Mouse (Mus musculus) adipocyte (in vitro differentiated cells): ENCODE data around the gene Capza2.
"Not testable (repeated sequence)": the region's sequence is repeated elsewhere in the genome, so short reads cannot be mapped to it uniquely, and the experiment has no call there.

Experiments
- DNase-seq: peaks from one replicate; pipeline ENCODE4 v3.0.0-alpha.2; 2016; ENCODE audit warnings: low spot score

The Capza2 gene

DNA sequence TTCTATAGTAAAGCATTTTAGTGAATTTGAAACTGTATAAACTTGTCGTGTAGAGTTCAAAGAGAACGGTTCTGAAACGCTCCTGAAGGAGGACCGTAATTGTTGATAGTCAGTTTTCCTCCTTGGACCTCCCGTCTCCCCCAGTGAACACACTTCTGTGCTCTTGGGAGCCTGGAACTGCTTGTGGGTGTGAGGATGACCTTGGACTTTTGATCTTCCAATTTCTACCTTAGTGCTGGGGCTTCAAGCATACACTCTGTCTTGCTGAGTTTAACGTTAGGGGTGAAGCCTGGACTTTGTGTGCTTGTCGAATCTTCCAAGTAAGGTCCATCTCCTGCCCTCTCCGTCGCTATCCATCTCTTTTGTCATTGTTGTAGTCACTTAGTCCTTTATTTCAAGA lies 4.0 kb downstream of the Capza2 start:
- DNase-seq = no peak

DNA sequence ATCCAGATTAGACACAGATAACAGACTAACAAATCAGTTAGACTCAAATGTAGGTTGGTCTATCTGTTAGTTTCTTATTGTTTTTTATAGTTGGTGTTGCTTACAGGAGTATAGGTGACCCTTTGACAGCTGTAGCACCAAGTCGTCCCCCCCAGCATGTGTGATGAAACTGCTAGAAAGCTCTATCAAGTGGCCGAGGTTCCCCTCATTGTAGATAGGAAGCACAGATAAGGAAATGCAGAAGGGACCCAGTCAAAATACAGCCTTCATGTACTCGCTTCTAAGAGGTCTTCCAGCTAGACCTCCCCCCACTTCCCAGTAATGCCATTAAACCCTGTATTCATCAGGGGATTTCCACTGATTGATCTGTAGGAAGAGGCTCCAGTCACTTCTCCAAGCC lies 6.7 kb downstream of the Capza2 start:
- no peak for DNase-seq

DNA sequence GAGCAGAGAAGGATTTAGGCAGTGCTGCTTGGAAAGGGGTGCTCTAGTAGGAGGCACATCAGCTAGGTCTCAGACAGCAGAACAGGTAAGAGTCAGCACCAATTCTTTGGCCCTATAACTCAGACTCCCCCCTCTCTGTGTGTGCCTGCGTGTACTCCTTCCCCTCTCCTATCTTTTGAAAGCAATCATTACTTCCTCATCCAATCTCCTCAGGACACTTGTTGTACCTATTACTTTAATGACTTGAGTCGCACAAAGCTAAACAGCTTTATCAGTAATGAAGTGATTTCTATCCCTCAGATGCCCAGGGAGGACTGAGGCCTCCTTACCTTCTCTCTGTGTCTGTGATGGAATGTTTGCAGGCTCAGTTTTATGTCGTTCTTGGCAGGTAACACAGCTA lies 10.1 kb downstream of the Capza2 start:
- DNase-seq = no peak

DNA sequence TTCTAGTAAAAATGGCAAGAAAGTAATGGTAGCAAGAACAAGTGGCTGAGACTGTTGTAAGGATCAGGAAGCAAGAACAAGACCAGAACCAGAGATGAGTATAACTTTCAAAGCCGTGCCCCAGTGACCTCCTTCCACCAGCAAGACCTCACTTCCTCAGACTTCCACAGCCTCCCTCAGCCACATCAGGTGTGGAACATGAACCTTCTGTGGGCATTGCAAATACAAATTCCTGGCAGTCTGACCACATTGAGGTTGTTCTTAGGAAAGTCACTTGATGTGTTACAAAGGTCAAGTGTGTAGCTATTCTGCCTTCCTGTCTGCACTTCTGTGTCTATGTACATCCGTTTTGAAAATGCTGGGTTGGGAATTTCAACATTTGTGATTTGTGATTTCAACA lies 16.1 kb downstream of the Capza2 start:
- no peak for DNase-seq

DNA sequence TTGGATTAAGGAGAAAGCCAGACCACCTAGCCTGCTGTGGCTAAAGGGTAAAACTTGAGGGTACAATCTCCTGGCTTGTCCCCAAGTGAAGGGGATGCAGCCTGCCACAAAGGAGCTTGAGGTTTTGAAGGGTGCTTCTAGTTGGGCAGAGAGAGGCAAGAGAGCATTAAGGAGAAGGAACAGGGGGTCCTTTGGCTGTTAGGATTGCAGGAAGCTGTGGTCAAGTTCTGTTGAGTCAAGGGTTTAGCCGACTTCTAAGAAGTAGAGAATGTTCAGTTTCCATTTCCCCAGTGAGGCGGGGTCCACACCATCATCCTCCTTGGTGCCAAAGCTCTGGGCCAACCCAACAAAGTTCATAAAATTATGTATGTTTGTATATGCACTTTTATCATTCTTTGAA lies 19.0 kb downstream of the Capza2 start:
- DNase-seq = no peak

GRCm38 (mm10) chr6:17657308-17657707 lies 21.3 kb downstream of the Capza2 start:
- DNase-seq = no peak

DNA sequence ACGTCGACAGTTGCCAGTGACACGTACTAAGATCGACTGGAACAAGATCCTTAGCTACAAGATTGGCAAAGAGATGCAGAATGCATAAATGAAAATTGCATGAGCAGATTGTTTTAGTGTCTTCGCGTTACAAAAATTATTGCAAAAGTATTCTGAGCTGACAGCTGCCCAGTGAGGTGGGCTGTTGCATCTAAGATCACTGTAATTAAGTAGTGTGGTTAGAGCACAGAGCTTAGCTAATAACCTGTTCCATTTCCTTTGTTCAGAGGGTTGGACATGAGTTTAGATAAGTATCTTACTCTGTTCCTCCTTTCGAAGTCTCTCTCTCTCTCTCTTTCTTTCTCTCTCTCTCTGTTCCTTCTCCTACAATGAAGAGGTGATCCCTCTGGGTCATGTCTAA lies 29.3 kb downstream of the Capza2 start:
- no peak for DNase-seq

DNA sequence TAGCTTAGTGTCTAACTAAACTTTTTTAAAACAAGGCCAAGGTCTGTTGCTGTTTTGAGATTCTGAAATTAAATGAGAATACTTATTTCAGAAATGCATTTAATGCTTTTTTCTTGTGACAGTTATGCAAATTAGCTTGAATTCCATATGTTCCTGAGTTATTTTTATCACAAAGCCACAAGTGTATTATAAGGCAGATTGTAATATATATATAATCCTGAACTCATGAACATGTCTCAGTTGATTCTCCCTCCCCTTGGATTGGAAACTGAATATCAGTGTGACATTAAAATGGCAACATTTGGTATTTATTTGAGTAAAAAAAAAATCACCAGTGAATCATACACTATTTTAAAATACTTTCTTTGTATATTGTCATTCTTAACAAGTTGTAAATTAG lies 30.0 kb downstream of the Capza2 start:
- DNase-seq = no peak

GRCm38 (mm10) chr6:17667813-17668212 lies 31.8 kb downstream of the Capza2 start:
- peak; percentile 47 for DNase-seq

GRCm38 (mm10) chr6:17668334-17668733 lies 32.3 kb downstream of the Capza2 start:
- DNase-seq = no peak

DNA sequence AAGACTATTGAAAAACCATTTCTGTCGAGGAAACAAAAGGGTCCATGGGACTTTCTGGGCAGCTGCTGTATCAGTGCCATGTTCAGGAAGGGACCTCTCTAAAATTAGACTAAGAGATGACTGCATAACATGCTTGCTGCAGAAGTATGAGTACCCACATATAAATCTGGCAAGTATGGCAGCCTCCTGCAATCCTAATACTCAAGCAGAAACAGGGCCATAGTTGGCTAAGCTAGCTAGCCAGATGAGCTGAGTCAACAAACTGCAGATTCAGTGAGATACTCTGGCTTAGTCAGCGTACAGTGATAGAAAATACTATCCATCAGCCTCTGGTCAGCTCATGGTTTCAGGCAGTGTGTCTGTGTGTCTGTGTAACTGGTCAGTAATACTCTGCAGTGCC lies 33.8 kb downstream of the Capza2 start:
- DNase-seq = peak; percentile 41

DNA sequence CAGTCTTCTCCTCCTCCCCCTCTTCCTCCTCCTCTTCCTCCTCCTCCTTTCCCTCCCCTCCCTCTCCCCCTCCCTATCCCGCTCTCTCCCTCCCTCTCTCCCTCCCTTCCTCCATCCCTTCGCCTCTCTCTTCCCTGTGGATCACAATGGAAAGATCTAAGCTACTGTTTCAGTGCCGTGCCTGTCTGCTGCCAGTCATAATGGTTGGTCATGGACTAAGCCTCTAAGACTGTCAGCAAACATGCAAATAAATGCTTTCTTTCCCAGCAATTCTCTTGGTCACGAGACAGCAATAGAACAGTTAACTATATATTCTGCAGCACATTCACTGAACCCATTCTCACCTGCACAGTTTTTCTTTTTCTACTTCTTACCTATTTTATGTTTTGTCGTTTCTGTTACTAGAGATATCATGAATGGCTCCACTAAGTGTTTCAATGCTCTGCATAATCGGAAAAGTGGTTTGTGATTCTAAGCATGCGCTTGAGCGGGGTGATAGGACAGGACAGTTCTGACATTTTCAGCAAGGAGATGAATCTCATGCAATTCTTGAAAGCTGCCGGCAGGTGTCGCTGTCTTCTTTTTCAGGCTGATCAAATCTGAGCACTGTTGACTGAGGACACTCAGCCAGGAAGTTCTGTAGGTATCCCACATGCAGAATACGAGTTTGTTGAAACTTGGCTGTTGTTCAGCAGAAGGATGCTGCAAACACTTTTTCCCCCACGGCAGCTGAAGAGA lies 39.2 kb downstream of the Capza2 start:
- peak; percentile 88 for DNase-seq

DNA sequence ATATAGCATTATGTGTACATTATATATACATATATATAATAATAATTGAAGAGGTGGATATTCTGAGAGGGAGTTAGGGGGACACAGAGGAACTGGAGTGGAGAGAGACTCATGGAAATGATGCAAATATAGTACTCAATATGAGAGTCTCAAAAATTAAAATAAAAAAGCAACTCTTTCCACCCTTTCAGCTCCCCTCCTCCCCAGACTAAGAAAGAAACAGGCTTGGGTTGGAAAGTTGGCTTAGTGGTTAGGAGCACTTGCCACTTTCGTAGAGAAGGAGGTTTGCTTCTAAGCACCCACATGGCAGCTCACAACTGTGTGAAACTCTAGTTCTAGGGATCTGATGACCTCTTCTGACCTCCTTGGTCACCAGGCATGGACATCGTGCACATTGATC lies 41.0 kb downstream of the Capza2 start:
- DNase-seq = no peak

DNA sequence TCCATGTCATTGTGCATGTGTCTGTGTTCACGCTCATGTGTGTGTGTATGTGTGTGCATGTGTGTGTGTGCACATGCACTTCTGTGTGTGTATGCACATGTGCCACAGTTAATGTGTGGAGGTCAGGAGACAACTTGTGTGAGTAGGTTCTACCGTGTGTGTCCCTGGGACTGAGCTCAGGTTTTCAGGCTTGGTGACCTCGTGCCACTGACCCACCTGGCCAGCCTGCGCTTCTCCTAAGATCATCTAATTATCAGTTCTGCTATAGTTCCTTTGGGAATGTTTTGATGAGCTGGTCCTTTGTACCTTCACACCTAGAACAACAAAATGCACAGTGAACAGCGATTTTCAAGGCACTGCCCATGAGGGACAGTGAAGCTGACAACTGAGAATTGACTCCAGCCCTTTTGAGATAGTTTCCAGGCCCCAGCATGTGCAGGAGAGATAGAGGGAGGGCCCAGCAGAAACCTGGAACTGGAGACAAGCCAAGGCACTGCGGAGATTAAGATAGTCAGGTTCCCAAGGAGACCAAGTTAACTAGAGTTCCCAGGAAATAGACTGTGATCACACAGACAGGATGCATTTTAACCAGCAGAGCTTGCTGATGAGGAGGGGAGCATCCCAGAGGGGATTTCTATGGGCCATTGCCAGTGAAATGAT lies 44.4 kb downstream of the Capza2 start:
- DNase-seq = no peak

DNA sequence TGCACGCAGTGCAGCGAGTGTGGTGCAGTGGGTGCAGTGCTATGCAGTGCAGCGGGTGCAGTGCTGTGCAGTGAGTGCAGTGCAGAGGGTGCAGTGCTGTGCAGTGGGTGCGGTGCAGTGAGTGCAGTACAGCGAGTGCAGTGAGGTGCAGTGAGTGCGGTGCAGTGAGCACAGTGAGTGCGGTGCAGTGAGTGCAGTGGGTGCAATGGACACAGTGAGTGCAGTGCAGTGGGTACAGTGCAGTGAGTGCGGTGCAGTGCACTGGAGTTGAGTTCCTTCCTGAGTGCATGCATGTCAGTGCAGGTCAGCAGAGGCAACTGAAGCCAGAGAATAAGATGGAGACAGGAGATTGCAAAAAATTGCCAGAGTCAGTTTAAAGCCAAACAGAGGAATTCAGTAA lies 45.8 kb downstream of the Capza2 start:
- DNase-seq = no peak

DNA sequence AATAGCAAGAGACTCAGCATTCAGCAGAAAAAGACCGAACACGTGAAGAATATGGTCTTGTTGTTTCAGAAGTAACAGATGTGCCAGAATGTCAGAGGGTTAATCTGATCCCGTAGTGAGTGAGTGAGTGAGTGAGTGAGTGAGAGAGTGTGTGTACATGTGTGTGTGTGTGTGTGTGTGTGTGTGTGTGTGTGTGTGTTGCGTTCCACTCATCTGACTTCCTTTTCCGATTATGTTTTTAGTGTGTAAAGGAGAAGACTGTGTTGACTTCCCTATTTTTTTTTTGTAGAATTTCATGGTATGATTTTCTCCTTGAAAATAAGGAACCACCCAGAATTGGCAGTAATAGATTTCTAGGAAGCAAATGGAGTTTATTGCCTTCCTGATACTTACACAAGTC lies 52.6 kb downstream of the Capza2 start:
- DNase-seq = no peak

DNA sequence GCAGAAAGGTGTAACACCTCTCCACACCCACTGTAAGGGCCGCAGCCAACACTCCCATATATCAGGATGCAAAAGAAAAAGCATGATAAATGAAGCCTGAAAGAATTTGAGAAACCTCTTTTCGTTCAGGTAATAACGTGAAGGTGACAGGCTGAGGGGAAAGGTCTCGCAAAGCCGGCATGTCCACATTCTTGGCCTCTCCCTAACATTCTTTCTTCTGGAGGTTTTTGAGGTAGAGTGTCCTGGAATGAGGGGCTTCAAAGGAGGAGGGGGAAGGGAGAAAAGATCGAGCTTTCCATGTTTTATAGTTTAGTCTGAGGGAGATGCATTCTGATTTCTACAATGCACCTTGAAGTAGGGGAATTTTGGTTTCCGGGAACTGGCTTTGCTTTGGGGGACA lies 56.6 kb downstream of the Capza2 start, which contains the start of gene St7:
TSS of gene St7 (plus strand) at position 287 of the 400 bp plus-strand sequence.
- DNase-seq = no peak

DNA sequence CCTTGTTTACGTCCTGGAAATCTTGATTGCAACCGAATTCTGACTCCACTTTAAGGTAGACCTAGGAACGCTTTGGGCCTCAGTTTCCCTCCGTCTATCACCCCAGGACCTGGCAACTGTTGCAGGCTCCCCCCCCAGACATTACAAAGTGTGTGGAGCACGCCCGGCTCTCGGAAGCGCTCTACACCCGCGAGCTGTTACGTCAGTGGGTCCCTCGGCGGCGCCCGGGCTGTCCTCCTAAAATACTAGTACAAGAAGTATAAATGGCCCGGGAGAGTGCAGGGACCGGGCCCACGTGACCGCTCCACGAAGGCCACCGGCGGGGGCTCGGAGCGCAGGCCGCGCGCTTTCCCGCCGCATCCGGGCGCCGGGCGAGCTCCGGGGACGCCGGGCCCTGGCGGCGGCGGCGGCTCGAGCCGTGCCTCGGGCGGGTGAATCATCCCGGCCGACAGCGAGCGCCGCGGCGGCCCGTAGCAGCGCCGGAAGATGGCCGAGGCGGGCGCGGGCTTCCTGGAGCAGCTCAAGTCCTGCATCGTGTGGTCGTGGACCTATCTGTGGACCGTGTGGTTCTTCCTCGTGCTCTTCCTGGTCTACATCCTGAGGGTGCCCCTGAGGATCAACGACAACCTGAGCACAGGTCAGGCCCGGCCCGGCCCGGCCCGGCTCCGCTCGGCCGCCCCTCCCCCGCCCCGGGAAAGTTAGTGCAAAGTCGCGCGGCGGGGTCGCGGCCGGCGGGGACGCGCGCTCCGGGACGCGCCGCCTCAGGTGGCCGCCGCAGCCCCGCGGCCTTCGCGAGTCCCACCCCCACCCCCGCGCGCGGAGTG lies 57.9 kb downstream of the Capza2 start:
- peak; percentile 78 for DNase-seq

DNA sequence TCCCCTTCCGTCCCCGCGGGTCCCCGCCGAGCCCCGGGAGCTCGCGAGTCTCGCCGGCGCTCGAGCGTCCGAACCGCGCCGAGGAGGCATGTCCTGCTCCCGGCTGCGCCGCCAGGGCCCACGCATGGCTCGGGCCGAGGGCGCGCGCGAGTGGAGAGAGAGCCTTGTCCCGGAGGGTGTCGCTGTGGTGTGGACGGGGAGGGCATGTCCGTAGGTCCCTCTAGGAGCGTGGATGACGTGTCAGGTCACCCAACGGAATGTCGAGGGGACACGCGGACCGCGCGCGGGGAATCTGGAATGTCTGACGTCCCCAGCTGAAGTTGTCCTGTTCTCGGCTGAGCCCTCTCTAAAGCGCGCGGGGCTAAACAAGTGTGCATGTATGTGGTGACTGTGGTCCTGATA lies 58.5 kb downstream of the Capza2 start:
- DNase-seq = peak; percentile 82

DNA sequence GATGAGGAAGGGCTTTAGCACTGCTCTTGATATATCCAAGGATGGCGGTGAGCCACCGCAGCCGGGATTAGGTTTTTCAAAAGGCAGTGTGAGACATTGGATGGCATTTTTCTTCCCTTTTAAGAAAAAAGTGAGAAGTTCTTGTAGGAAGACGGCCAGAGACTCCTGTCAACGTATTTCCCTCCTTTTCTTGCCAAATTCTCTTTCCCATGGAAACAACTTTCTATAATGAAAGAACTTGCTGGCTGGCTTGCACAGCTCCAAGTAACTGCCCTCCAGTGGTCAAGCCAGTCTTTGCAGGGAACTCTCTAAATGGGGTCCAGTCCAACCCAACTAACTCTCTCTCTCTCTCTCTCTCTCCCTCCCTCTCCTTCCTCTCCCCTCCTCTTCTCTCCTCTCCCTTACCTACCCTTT lies 60.3 kb downstream of the Capza2 start:
- peak; percentile 48 for DNase-seq

DNA sequence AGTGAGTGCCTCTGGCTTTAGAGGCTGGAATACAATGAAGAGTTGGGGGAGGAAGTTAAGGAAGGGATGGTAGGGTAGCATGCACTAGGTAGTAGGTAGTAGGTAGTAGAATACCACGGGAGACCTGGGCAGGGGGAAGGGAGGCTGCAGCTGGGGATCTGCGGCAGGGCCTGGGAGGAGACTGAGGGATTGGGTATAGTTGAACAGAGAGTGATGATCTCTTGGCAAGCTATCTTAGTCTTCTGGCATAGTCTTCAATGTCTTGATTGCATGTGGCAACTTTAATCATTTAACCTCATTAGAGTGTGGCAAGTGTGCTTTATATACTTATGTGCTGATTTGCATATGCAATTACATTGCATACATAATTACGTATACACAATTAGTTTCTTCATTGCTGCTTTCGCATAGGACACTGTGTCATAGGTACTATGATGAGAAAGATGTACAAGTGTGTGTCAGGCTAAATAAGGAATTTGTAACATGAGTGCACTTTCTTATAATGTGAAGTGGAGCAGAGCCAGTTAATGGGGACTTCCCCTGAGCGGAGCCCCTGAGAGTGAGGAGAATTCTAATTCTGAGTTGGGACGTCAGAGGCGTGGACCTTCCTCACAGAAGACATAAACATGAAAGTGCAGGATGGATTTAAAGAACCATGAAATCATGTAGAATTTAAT lies 65.0 kb downstream of the Capza2 start:
- no peak for DNase-seq

GRCm38 (mm10) chr6:17704038-17704437 lies 68.0 kb downstream of the Capza2 start:
- DNase-seq = not testable (repeated sequence)
